Mouse (Mus musculus): ENCODE measurements around the gene Elf1. TPM values are rescaled to one million over a fixed set of nuclear protein-coding genes. Genes with fewer than 3 reads are reported as not detected.

The Elf1 gene
- polyA plus RNA-seq, 1 experiment from 2014 or later: 14.0 TPM

DNA sequence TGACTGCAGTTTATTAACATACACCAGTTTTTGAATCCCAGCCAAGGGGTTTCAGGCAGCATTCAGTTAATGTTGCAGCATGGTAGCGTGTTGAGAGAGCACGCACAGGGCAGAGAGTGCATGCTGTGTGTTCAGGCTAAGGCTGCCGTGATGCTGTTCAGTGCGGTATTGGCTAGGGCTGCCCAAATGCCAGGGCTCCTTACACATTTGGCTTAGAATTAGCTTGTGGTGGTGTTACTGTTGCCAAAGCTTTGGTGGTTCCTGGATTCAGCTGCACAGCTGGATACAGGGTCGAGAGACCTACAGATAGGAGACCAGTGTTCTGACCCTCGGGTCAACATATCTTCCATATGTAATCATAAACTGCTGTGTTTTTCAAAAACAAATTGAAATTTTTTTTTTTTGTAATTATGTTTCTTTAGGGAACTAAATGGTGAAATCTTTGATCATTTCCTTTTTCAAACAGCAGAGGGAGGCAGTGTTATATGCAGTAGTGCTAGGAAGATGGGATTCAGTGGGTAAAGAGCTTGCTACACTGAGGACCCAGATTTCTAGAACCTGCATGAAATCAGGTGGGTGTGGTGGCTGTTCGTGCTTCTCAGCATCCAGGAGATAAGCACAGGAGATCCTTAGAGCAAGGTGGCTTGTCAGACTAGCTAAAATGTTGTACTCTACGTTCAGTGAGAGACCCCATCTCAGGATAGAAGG is 136.3 kb downstream of the Elf1 start:
- ATAC-seq (ENCODE audit: low read depth): no peak
- Histone ChIP-seq H3K9ac (ENCODE audit: low read length) (no peak overlapping the region), H3K4me3 (ENCODE audit: low read length) (no peak overlapping the region), H3K27me3 (ENCODE audit: control insufficient read depth, insufficient read depth, low read depth, low read length) (no peaks in the 10 kb centered on the region), H3K4me2 (ENCODE audit: low read depth, low read length) (no peak overlapping the region), H3K27ac (ENCODE audit: low read length) (no peak overlapping the region), H3K36me3 (ENCODE audit: control insufficient read depth, insufficient read depth, low read length) (peaks cover 28% of the 10 kb centered on the region), H3K9me3 (ENCODE audit: control insufficient read depth, low read length) (no peaks in the 10 kb centered on the region), H3K4me1 (replicated peaks; ENCODE audit: control insufficient read depth, insufficient read depth, low read length) (no peaks in the 10 kb centered on the region)
- 81% methylated on average over 8 of the region's 8 CpGs for WGBS

DNA sequence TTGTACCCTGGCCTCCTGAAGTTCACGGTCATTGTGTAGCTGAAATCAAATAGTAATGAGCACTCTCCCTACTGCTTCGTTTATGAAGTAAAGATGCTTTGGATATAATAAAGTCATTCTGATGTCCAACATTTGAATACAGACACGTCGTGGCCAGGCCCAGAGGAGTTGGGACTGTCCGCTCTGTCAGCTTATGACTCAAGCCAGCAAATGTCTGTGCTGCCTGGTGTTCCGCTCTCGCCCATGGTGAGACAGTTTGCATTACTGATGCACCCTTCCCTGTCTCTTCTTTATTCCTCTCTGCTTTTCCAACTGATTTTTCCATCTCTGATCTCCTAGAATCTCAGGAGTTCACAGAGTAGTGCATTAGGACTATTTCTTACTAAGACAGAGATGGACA is 138.8 kb downstream of the Elf1 start:
- no peak overlapping the region for H3K4me3 ChIP-seq (ENCODE audit: low read length)
- no peak overlapping the region for H3K9ac ChIP-seq (ENCODE audit: low read length)
- H3K4me2 ChIP-seq (ENCODE audit: low read depth, low read length): no peak overlapping the region
- no peak for ATAC-seq (ENCODE audit: low read depth)
- peaks cover 17% of the 10 kb centered on the region for H3K36me3 ChIP-seq (ENCODE audit: control insufficient read depth, insufficient read depth, low read length)
- no peaks in the 10 kb centered on the region for H3K4me1 ChIP-seq (replicated peaks; ENCODE audit: control insufficient read depth, insufficient read depth, low read length)
- H3K9me3 ChIP-seq (ENCODE audit: control insufficient read depth, low read length): no peaks in the 10 kb centered on the region
- no peak overlapping the region for H3K27ac ChIP-seq (ENCODE audit: low read length)
- H3K27me3 ChIP-seq (ENCODE audit: control insufficient read depth, insufficient read depth, low read depth, low read length): no peaks in the 10 kb centered on the region
- WGBS: 90% methylated on average over 7 of the region's 7 CpGs

DNA sequence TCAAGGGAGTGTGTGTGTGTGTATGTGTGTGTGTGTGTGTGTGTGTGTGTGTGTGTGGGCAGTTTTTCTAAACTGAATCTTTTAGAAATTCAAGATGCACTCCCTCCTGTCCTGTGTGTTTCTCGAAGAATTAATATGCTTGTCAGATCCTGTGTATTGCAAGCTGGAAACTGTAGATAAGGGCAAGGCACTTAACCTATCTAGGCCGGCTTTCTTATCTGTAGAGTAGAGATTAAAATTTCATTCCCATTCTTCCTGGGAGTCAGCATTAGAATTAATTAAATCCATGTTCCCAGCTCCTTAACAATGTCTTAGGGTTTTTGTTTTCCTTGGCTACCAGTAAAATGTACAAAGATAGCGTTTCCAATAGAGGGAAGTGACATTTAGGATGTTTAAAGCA is 140.1 kb downstream of the Elf1 start:
- no peak overlapping the region for H3K27ac ChIP-seq (ENCODE audit: low read length)
- H3K27me3 ChIP-seq (ENCODE audit: control insufficient read depth, insufficient read depth, low read depth, low read length): no peaks in the 10 kb centered on the region
- no peaks in the 10 kb centered on the region for H3K4me1 ChIP-seq (replicated peaks; ENCODE audit: control insufficient read depth, insufficient read depth, low read length)
- H3K4me2 ChIP-seq (ENCODE audit: low read depth, low read length): no peak overlapping the region
- no peak overlapping the region for H3K4me3 ChIP-seq (ENCODE audit: low read length)
- no peak overlapping the region for H3K9ac ChIP-seq (ENCODE audit: low read length)
- WGBS: 35% methylated on average over 3 of the region's 3 CpGs
- peaks cover 22% of the 10 kb centered on the region for H3K36me3 ChIP-seq (ENCODE audit: control insufficient read depth, insufficient read depth, low read length)
- ATAC-seq (ENCODE audit: low read depth): no peak
- no peaks in the 10 kb centered on the region for H3K9me3 ChIP-seq (ENCODE audit: control insufficient read depth, low read length)

Small RNA genes within 50 kb of the gene (microRNA-seq; reads per million reads assigned to microRNA genes)
- gene Gm27857: not detected

Other genes starting within 250 kb of the Elf1 start
- not detected in 2 replicates for gene Zfp957, start 233.8 kb upstream of the Elf1 start, polyA plus RNA-seq (2015; fragmentation: Nextera tagmentation; extraction: Ambion mirVana)
- gene Rgcc, start 179.5 kb upstream of the Elf1 start, polyA plus RNA-seq (2015; fragmentation: Nextera tagmentation; extraction: Ambion mirVana): 173 and 176 TPM in 2 replicates
- 35.8 and 41.2 TPM in 2 replicates for gene Naa16, start 90.4 kb upstream of the Elf1 start, polyA plus RNA-seq (2015; fragmentation: Nextera tagmentation; extraction: Ambion mirVana)
- gene Mtrf1, start 83.4 kb upstream of the Elf1 start, polyA plus RNA-seq (2015; fragmentation: Nextera tagmentation; extraction: Ambion mirVana): 11.4 and 12.1 TPM in 2 replicates
- gene Kbtbd7, start 54.7 kb upstream of the Elf1 start, polyA plus RNA-seq (2015; fragmentation: Nextera tagmentation; extraction: Ambion mirVana): 11.6 and 12.8 TPM in 2 replicates
- 3.8 and 4.3 TPM in 2 replicates for gene Kbtbd6, start 29.4 kb upstream of the Elf1 start, polyA plus RNA-seq (2015; fragmentation: Nextera tagmentation; extraction: Ambion mirVana)
- gene Wbp4, start 326 bp downstream of the Elf1 start, polyA plus RNA-seq (2015; fragmentation: Nextera tagmentation; extraction: Ambion mirVana): 39.1 and 43.1 TPM in 2 replicates
- 122 and 124 TPM in 2 replicates for gene Sugt1, start 106.5 kb downstream of the Elf1 start, polyA plus RNA-seq (2015; fragmentation: Nextera tagmentation; extraction: Ambion mirVana)
- gene Cnmd, start 181.0 kb downstream of the Elf1 start, polyA plus RNA-seq (2015; fragmentation: Nextera tagmentation; extraction: Ambion mirVana): 9.4 and 11.2 TPM in 2 replicates